Mouse (Mus musculus): ENCODE results near the gene Pdlim5.
A peak's percentile ranks its signal among the peaks of the same experiment; 100 is the strongest.

Gene Pdlim5

DNA sequence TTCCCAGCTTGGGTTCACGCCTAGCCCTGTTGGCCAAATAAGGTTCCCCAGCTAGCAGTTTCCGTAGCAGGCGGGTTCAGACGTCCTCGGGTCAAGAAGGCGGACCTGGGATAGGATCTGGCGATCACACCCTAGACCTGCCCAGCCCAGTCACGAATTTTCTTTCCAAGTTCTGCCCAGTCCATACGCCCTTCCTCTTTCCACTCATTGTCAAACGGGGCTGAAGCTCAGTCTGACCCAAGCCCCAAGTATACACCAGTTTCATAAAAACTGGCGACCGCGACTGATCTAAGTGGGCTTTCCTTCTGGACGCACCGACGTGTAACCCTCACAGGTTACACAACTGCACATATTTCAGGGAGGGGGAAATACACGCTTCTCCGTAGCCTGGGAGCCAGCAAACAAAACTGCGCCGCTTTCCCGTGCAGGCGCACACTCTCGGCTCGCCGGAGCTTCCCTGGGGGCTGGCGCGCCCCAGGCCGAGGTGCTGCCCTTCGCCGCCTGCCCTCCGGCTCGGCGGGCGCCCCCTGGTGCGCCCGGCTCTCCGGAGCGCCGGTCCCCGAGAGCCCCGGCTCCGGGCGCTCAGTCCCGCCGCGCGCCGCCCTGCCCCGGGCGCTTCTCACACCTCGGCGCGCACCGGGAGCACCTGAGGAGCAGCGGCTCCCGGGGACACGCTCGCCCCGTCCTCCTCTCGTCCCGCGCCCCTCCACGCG lies 544 bp downstream of the Pdlim5 start:
- DNase-seq (ENCODE audit: low spot score in 2 of 2): peak; percentile 59 to 85

- no peak for DNase-seq (ENCODE audit: low spot score in 2 of 2)
Observed at GRCm38 (mm10) chr3:142394000-142394411, 1.5 kb downstream of the Pdlim5 start.

GRCm38 (mm10) chr3:142391531-142391930 lies 4.0 kb downstream of the Pdlim5 start:
- DNase-seq (ENCODE audit: low spot score in 2 of 2): no peak

GRCm38 (mm10) chr3:142390288-142390687 lies 5.2 kb downstream of the Pdlim5 start:
- DNase-seq (ENCODE audit: low spot score in 2 of 2): no peak

- no peak for DNase-seq (ENCODE audit: low spot score in 2 of 2)
Observed at GRCm38 (mm10) chr3:142388189-142388588, 7.3 kb downstream of the Pdlim5 start.

- no peak for DNase-seq (ENCODE audit: low spot score in 2 of 2)
Observed at GRCm38 (mm10) chr3:142386505-142386904, 9.0 kb downstream of the Pdlim5 start.

DNA sequence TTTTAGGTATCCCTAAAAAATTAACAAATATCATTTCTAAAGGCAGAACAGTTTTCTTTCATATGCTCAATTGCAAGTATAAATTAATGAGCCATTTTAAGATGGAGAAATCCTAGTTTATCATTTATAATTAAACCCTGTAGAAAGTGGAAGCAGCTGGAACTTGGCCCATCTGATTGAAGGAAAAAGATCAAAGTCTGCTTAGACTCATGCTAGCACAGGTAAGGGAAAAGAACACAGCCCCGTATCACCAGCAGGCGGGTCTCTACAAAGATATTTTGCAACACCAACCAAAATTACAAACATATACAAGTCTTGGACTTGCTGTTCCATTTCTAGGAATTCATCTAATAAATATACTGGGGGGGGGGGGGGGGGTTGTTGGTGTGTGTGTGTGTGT lies 9.8 kb downstream of the Pdlim5 start:
- peak in 1 of 2 experiments; percentile 13 for DNase-seq (ENCODE audit: low spot score in 2 of 2)

DNA sequence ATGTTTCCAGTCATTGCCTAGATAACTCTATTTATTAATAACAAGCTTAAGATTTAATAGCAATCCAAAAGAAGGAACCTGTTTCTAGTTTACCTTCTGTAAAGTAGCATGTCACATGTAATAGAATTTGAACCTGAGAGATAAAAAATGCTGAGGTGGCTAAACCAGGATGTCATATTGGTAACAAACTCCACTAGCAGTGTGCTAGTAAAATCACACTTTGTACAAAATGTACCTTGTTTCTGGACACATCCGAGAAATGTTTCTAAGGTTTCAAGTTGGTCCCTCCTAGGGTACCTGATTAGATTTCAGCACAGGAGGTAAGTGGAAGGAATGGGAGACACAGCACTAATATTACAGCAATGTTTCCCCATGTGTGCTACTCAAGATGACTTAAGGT lies 18.9 kb downstream of the Pdlim5 start:
- DNase-seq (ENCODE audit: low spot score in 2 of 2): no peak

GRCm38 (mm10) chr3:142375106-142375505 lies 20.4 kb downstream of the Pdlim5 start:
- DNase-seq (ENCODE audit: low spot score in 2 of 2): no peak

DNA sequence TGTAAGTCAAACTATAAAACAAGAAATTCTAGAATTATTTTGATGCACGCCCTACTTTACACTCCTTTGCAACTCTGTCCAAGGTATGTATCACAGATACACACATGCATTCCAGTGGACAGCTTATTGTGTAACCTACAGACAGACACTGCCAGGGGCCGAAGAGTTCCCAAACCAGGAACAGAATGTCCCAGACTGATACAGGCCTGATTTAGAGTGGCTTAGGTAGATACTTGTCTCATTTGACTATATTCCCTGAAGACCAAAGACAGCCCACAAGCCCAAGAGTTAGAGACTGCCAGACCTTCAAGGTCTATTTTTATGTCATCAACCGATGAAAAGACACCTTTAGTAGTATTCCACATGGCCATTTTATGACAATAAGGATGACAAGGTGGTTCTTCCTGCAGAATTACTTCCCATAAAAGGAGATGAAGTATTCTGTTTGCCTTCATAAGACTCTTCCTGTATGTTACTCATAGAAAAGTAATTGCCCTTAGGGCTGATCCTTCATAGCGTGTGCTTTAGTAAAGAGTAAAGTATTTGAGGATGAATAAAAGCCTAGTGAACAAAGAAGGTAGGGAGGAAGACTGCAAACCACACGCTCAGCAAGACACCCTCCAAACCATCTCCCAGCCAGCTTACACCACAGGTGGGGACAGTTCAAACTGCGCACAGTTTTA lies 22.9 kb downstream of the Pdlim5 start:
- no peak for DNase-seq (ENCODE audit: low spot score in 2 of 2)

DNA sequence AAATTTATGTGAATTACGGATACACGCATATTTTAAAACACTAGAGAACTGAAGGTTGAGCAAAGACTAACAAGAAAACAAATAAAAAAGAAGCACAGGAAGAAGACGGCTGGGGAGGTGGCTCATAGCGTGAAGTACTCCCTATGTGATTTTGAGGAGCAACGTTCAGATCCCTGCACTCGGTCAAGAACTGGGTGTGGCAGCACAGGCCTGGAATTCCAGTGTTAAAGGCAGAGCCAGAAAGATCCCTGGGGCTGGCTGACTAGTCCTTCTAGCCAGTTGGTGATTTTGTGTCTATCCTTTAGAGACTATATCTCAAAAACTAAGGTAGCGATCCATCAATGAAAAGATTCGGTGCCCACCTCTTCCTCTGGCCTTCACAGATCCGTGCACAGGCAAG lies 27.1 kb downstream of the Pdlim5 start:
- DNase-seq (ENCODE audit: low spot score in 2 of 2): no peak

DNA sequence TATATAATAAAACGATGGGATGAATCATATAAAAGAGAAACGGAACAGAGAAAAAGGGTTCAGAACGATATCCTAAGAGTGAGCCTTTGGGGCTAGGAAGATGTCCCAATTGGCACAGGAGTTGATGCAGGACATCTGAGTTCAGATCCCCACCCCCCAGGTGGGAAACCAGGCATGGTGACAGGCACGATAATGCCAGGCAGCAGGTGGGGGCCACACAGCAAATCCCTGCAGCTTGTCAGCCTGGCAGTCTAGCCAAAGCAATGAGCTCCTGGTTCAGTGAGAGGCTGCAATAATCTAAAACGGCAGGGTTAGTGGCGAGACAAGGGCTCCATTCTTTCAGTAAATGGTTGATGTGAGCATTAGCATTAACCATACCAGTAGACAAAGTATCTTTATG lies 33.4 kb downstream of the Pdlim5 start:
- no peak for DNase-seq (ENCODE audit: low spot score in 2 of 2)

GRCm38 (mm10) chr3:142358951-142359350 lies 36.5 kb downstream of the Pdlim5 start:
- DNase-seq (ENCODE audit: low spot score in 2 of 2): no peak

GRCm38 (mm10) chr3:142356661-142357060 lies 38.8 kb downstream of the Pdlim5 start:
- DNase-seq (ENCODE audit: low spot score in 2 of 2): no peak

DNA sequence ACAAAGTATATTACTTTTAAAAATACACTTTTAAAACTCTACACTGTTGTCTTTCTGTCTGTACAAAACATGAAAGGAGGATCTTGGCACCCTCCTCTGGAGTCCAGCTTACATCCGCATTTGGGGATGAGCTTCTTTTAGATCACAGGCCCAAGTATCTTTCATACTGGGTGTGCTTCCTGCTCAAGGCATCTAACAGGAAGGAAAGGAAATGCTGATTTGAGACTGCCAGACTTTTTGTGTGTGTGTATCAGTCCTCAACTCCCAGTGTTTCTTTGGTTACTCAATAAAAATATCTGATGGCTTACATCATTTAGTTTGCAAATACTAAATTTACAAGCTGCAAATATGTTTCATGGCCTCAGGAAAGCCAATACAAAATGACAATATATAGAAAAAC lies 42.3 kb downstream of the Pdlim5 start:
- DNase-seq (ENCODE audit: low spot score in 2 of 2): no peak

DNA sequence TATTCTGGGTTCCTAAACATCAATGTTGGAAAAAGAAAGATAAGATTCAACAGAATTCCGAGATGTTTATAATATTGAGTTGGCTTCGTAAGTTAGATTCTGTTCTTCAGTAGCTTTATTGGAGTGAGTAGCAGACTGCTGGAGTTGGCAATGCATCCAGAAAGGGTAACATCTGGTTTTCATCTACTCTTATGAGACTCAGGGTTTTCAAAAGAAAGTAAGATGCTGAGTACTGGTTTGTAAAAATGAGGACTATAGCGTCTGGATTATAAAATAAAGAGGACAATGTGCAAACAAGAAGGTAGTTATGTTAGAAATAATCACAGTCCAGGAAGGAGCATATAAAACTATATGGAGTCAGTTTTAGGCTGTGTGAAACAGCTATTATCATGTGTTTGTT lies 45.0 kb downstream of the Pdlim5 start:
- DNase-seq (ENCODE audit: low spot score in 2 of 2): no peak

DNA sequence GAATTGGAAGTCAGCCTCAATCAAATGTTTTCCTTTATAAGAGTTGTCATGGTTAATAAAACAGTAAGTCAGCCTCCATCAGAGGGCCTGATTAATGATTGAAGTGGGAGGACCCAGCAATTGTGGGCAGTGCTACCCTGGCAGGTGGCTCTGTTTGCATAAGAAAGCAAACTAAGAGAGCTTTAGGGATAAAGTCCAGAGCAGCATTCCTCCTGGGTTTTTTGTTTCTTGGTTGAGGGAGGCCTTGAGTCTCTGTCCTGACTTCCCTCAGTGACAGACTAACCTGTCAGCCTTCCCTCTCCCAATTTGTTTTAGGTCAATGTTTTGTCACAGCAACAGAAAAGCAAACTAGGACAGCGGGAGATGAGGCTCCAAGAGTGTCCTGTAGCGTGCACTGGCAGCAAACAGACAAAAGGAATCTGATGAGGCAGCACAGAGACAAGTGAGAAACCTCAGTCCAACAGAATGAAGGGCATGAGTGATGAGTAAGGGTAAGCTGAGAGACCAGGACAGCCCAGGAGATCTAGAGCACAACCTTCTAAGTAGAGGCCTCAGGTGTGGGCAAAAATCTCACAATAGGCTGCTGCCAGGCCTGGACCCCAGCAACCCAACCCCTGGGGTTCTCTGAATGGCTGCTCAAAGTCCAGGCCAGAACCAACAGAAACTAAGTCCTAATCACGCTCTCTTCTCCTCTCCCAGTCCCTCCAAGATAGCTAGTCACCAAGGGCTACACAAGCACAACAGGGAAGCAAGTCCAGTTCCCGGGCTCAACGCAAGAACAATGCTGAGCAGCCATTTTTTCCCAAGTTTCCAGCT lies 46.5 kb downstream of the Pdlim5 start:
- DNase-seq (ENCODE audit: low spot score in 2 of 2): no peak

DNA sequence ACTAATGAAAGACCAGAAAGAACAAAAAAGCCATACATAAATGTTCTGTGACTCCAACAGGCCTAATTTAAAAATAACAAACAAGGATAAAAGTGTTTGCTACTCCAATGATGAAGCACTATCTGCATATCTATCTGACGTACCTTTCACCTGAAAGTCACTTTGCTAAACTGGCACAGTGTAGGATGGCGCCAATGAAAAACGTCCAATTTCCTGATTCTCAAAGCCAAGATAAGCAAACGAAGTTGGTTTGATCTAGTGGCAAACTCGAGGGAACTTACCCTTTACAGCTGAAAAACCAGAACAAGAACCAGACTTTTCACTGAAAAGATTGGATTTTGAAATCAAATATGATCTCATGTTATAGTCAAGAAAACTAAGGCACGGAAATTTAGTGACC lies 49.2 kb downstream of the Pdlim5 start:
- DNase-seq (ENCODE audit: low spot score in 2 of 2): no peak

DNA sequence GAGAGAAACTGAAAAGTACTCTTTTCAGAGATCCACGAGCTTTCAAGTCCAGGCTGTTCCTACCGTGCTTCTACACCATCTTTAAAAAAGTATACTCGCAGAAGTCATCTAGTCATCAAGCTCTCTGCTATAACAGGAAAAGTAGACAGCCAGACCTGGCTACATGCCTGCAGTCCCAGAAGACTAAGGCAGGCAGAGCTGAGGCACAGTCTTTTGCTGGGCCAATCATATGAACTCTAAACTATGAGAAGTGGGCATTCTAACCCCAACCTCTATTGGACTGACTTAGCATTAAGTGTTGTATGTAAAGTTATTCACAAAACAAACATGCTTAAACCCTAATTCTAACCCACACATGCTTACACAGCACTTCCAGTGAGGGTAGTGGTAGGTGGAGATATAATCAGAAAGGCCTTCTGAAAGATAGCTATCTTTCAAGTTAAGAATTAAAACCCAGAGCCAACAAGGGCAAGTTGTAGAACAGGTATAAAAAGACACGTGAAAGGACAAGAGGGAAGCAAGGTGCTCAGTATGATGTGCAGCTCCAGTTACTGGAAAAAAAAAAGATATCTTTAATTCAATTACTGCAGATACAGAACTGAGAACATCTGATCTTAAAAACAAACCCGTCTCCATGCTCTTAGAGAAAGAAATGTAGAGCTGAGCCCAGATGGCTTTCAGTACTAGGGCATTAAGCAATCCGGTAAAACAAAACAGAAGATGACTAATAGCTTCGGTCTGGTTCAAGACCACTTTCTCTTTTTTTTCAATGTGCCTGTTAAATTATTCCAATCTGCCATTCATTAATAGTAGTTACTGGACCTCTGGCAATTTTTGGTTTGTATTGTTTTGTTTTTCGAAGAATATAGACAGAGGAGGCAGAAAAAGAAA lies 50.0 kb downstream of the Pdlim5 start:
- DNase-seq (ENCODE audit: low spot score in 2 of 2): no peak

DNA sequence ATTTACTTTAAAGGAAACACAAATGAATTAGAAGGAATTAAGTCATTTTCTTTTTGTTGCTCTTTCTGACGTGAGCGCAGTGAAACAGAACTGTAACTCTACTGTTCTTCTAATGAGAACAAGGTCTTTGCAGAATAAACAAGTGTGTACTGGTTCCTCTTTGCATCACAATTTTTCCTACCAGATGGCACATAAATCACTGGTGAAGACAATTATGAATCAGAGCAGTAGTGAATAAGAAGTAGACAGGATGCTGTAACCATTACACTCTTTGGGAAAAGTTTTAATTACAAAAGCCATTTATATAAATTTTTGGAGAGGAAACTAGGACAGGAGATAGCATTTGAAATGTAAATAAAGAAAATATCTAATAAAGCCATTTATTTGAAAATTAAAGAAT lies 51.7 kb downstream of the Pdlim5 start:
- DNase-seq (ENCODE audit: low spot score in 2 of 2): no peak

DNA sequence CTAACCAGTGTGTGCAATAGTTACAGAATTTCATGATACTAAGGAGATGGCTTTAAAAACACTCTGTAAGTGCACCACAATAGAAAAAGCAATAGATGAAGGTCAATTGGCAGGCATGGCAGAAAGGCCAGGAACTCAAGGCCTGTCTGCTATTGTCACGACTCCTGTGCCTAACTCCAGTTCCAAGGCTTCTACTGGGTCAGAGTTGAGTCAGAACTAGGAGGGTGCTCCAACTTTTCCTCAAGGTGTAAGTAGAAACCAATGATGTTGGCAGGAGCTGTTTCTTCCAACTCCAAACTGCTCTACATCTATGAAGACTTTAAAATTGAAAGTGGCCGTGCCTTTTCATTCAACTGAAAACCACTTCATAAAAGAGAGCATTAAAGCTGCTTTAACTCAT lies 54.8 kb downstream of the Pdlim5 start:
- no peak for DNase-seq (ENCODE audit: low spot score in 2 of 2)

Measured in urinary bladder, adult 18-20 months (tissue).